Mouse (Mus musculus): Measurements from ENCODE around the gene D16Ertd472e.

Gene D16Ertd472e

GRCm38 (mm10) chr16:78573016-78573415, 3.5 kb downstream of the D16Ertd472e start:
- DNase-seq (ENCODE audit: low read depth, low spot score) = no peak

GRCm38 (mm10) chr16:78564110-78564821, 12.2 kb downstream of the D16Ertd472e start:
- DNase-seq (ENCODE audit: low read depth, low spot score) = no peak

GRCm38 (mm10) chr16:78563093-78563971, 13.2 kb downstream of the D16Ertd472e start:
- DNase-seq (ENCODE audit: low read depth, low spot score) = no peak

- no peak for DNase-seq (ENCODE audit: low read depth, low spot score)
Measured at GRCm38 (mm10) chr16:78560627-78561026, 15.9 kb downstream of the D16Ertd472e start.

- peak; percentile 32 for DNase-seq (ENCODE audit: low read depth, low spot score)
Measured at GRCm38 (mm10) chr16:78560063-78560462, 16.4 kb downstream of the D16Ertd472e start.

- no peak for DNase-seq (ENCODE audit: low read depth, low spot score)
Measured at GRCm38 (mm10) chr16:78557573-78557972, 18.9 kb downstream of the D16Ertd472e start.

GRCm38 (mm10) chr16:78554911-78555648, 21.4 kb downstream of the D16Ertd472e start:
- DNase-seq (ENCODE audit: low read depth, low spot score) = peak; percentile 39

GRCm38 (mm10) chr16:78547367-78547766, 29.1 kb downstream of the D16Ertd472e start:
- DNase-seq (ENCODE audit: low read depth, low spot score) = no peak

GRCm38 (mm10) chr16:78546529-78546928, 30.0 kb downstream of the D16Ertd472e start:
- no peak for DNase-seq (ENCODE audit: low read depth, low spot score)

- no peak for DNase-seq (ENCODE audit: low read depth, low spot score)
Measured at GRCm38 (mm10) chr16:78540376-78541246, 35.9 kb downstream of the D16Ertd472e start.

GRCm38 (mm10) chr16:78537798-78538422, 38.6 kb downstream of the D16Ertd472e start:
- DNase-seq (ENCODE audit: low read depth, low spot score) = no peak

GRCm38 (mm10) chr16:78537322-78537721, 39.2 kb downstream of the D16Ertd472e start:
- no peak for DNase-seq (ENCODE audit: low read depth, low spot score)

GRCm38 (mm10) chr16:78534468-78534867, 42.0 kb downstream of the D16Ertd472e start:
- no peak for DNase-seq (ENCODE audit: low read depth, low spot score)

GRCm38 (mm10) chr16:78531957-78532605, 44.4 kb downstream of the D16Ertd472e start:
- DNase-seq (ENCODE audit: low read depth, low spot score) = no peak

- no peak for DNase-seq (ENCODE audit: low read depth, low spot score)
Measured at GRCm38 (mm10) chr16:78522974-78523373, 53.5 kb downstream of the D16Ertd472e start.

- DNase-seq (ENCODE audit: low read depth, low spot score) = no peak
Measured at GRCm38 (mm10) chr16:78518697-78519096, 57.8 kb downstream of the D16Ertd472e start.

GRCm38 (mm10) chr16:78517171-78517570, 59.3 kb downstream of the D16Ertd472e start:
- peak; percentile 70 for DNase-seq (ENCODE audit: low read depth, low spot score)

- no peak for DNase-seq (ENCODE audit: low read depth, low spot score)
Measured at GRCm38 (mm10) chr16:78511526-78511925, 65.0 kb downstream of the D16Ertd472e start.

- DNase-seq (ENCODE audit: low read depth, low spot score) = no peak
Measured at GRCm38 (mm10) chr16:78502492-78502891, 74.0 kb downstream of the D16Ertd472e start.

- DNase-seq (ENCODE audit: low read depth, low spot score) = peak; percentile 26
Measured at GRCm38 (mm10) chr16:78492696-78493095, 83.8 kb downstream of the D16Ertd472e start.

Data from ES-CJ7 (cell line).